Mouse (Mus musculus): ENCODE measurements around the gene Aff1. TPM values are rescaled to one million over a fixed set of nuclear protein-coding genes. Genes with fewer than 3 reads are reported as not detected.

Aff1 gene
- polyA plus RNA-seq, 1 experiment from 2014 or later: 11.2 TPM

GRCm38 (mm10) chr5:103664932-103665331 is 27.2 kb upstream of the Aff1 start:
- H3K9me3 ChIP-seq (ENCODE audit: control insufficient read depth, low read length): no peaks in the 10 kb centered on the region
- no peak for ATAC-seq (ENCODE audit: insufficient read depth, low FRiP score, low TSS enrichment)
- no peak overlapping the region for H3K4me3 ChIP-seq (ENCODE audit: low read depth, low read length)
- DNase-seq (ENCODE audit: low spot score): no peak
- H3K4me2 ChIP-seq (ENCODE audit: low read depth): no peak overlapping the region
- WGBS: 68% methylated on average over 9 of the region's 9 CpGs
- no peaks in the 10 kb centered on the region; the same call in 1 of the 2 replicates for H3K27me3 ChIP-seq (ENCODE audit: control insufficient read depth, insufficient read depth, low read length)
- H3K27ac ChIP-seq (ENCODE audit: low read depth, low read length): no peak overlapping the region
- H3K36me3 ChIP-seq (ENCODE audit: control insufficient read depth, insufficient read depth, low read length): no peaks in the 10 kb centered on the region
- no peaks in the 10 kb centered on the region for H3K4me1 ChIP-seq (ENCODE audit: control insufficient read depth, insufficient read depth, low read length)
- H3K9ac ChIP-seq (ENCODE audit: low read length): no peak overlapping the region

DNA sequence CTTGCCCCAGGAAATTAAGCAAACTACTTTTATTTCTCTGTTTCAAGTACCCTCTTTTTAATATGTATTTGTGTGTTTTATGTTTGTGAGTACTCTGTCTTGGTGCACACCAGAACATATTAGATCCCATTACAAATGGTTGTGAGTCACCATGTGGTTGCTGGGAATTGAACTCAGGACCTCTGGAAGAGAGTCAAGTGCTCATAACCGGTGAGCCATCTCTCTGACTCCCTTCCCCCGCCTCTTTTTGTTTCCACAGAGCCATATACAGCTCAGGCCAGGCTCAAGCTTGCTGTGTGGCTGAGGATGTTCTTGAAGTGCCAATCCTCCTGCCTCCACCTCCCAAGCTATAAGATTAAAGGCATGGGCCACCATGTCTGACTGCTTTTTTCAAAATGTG is 26.3 kb upstream of the Aff1 start:
- Histone ChIP-seq H3K27me3 (ENCODE audit: control insufficient read depth, insufficient read depth, low read length) (no peaks in the 10 kb centered on the region), H3K4me2 (ENCODE audit: low read depth) (no peak overlapping the region), H3K36me3 (ENCODE audit: control insufficient read depth, insufficient read depth, low read length) (no peaks in the 10 kb centered on the region), H3K4me1 (ENCODE audit: control insufficient read depth, insufficient read depth, low read length) (no peaks in the 10 kb centered on the region), H3K27ac (ENCODE audit: low read depth, low read length) (no peak overlapping the region), H3K9me3 (ENCODE audit: control insufficient read depth, low read length) (no peaks in the 10 kb centered on the region), H3K4me3 (ENCODE audit: low read depth, low read length) (no peak overlapping the region), H3K9ac (ENCODE audit: low read length) (no peak overlapping the region)
- WGBS: 83% methylated on average over 2 of the region's 2 CpGs
- DNase-seq (ENCODE audit: low spot score) (no peak), ATAC-seq (ENCODE audit: insufficient read depth, low FRiP score, low TSS enrichment) (no peak)

- no peak overlapping the region for H3K4me2 ChIP-seq (ENCODE audit: low read depth)
- WGBS: 78% methylated on average over 3 of the region's 3 CpGs
These were observed 20.3 kb upstream of the Aff1 start for GRCm38 (mm10) chr5:103671858-103672257.

GRCm38 (mm10) chr5:103673611-103674010 is 18.6 kb upstream of the Aff1 start:
- ATAC-seq (ENCODE audit: insufficient read depth, low FRiP score, low TSS enrichment) (no peak), DNase-seq (ENCODE audit: low spot score) (no peak)
- H3K4me2 ChIP-seq (ENCODE audit: low read depth): no peak overlapping the region
- no peak overlapping the region for H3K9ac ChIP-seq (ENCODE audit: low read length)
- no peaks in the 10 kb centered on the region for H3K4me1 ChIP-seq (ENCODE audit: control insufficient read depth, insufficient read depth, low read length)
- no peak overlapping the region for H3K4me3 ChIP-seq (ENCODE audit: low read depth, low read length)
- H3K27ac ChIP-seq (ENCODE audit: low read depth, low read length): no peak overlapping the region
- WGBS: 85% methylated on average over 4 of the region's 4 CpGs
- no peaks in the 10 kb centered on the region for H3K9me3 ChIP-seq (ENCODE audit: control insufficient read depth, low read length)
- no peaks in the 10 kb centered on the region for H3K36me3 ChIP-seq (ENCODE audit: control insufficient read depth, insufficient read depth, low read length)
- no peaks in the 10 kb centered on the region for H3K27me3 ChIP-seq (ENCODE audit: control insufficient read depth, insufficient read depth, low read length)

More at GRCm38 (mm10) chr5:103671858-103672257, 20.3 kb upstream of the Aff1 start:
- DNase-seq (ENCODE audit: low spot score) (no peak), ATAC-seq (ENCODE audit: insufficient read depth, low FRiP score, low TSS enrichment) (no peak)
- no peaks in the 10 kb centered on the region for H3K27me3 ChIP-seq (ENCODE audit: control insufficient read depth, insufficient read depth, low read length)
- H3K4me3 ChIP-seq (ENCODE audit: low read depth, low read length): no peak overlapping the region
- H3K27ac ChIP-seq (ENCODE audit: low read depth, low read length): no peak overlapping the region
- H3K9ac ChIP-seq (ENCODE audit: low read length): no peak overlapping the region
- no peaks in the 10 kb centered on the region for H3K4me1 ChIP-seq (ENCODE audit: control insufficient read depth, insufficient read depth, low read length)
- no peaks in the 10 kb centered on the region for H3K9me3 ChIP-seq (ENCODE audit: control insufficient read depth, low read length)
- H3K36me3 ChIP-seq (ENCODE audit: control insufficient read depth, insufficient read depth, low read length): no peaks in the 10 kb centered on the region

DNA sequence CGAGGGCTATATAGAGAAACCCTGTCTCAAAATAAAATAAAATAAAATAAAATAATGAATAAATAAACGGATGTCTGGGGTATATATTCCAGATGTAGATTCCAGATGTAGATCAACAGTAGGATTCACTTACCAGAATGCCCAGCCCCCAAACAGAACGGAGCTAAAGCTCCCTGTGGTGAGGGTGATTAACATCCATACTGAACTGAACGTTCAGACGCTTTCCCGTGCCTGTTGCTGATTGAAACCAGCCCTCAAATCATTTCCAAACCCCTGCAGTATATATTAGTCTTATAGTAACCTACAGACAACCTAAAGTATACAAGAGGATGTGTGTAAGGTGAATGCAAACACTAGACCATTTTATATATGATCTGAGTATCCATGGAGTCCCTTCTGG is 17.7 kb upstream of the Aff1 start:
- Histone ChIP-seq H3K4me2 (ENCODE audit: low read depth) (no peak overlapping the region), H3K36me3 (ENCODE audit: control insufficient read depth, insufficient read depth, low read length) (no peaks in the 10 kb centered on the region), H3K27me3 (ENCODE audit: control insufficient read depth, insufficient read depth, low read length) (no peaks in the 10 kb centered on the region), H3K9ac (ENCODE audit: low read length) (no peak overlapping the region), H3K9me3 (ENCODE audit: control insufficient read depth, low read length) (no peaks in the 10 kb centered on the region), H3K4me3 (ENCODE audit: low read depth, low read length) (no peak overlapping the region), H3K27ac (ENCODE audit: low read depth, low read length) (no peak overlapping the region), H3K4me1 (ENCODE audit: control insufficient read depth, insufficient read depth, low read length) (no peaks in the 10 kb centered on the region)
- ATAC-seq (ENCODE audit: insufficient read depth, low FRiP score, low TSS enrichment) (no peak), DNase-seq (ENCODE audit: low spot score) (no peak)
- 50% methylated on average over 6 of the region's 6 CpGs for WGBS

DNA sequence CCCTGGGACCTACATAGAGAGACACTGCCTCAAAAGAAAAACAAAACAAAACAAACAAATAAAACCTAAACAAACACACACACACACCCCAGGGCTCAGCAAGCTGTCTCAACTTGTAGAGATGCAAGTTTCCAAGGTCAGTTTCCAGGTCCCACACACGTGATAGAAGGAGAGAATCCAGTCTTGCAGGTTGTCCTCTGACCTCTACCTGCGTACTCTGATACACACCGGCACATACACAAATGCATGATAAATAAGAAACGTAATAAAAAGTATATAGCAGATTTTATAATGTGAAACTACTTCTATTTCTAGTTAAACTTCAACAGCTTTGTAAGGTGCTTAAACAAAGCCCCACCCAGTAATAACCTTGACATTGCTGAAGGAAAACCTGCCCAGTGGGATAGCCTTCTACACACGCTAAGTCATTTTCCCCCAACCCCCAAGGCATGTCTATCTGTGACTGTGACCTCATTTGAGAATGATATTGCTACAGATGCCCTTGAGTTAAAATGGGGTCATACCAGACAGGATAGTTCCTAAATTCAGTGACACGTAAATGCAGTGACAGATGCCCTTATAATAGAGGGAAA is 15.8 kb upstream of the Aff1 start:
- DNase-seq (ENCODE audit: low spot score) (no peak), ATAC-seq (ENCODE audit: insufficient read depth, low FRiP score, low TSS enrichment) (no peak)
- no peak overlapping the region for H3K27ac ChIP-seq (ENCODE audit: low read depth, low read length)
- 90% methylated on average over 6 of the region's 6 CpGs for WGBS
- no peak overlapping the region for H3K4me2 ChIP-seq (ENCODE audit: low read depth)
- H3K36me3 ChIP-seq (ENCODE audit: control insufficient read depth, insufficient read depth, low read length): no peaks in the 10 kb centered on the region
- H3K27me3 ChIP-seq (ENCODE audit: control insufficient read depth, insufficient read depth, low read length): no peaks in the 10 kb centered on the region
- no peak overlapping the region for H3K9ac ChIP-seq (ENCODE audit: low read length)
- no peaks in the 10 kb centered on the region for H3K9me3 ChIP-seq (ENCODE audit: control insufficient read depth, low read length)
- no peak overlapping the region for H3K4me3 ChIP-seq (ENCODE audit: low read depth, low read length)
- no peaks in the 10 kb centered on the region for H3K4me1 ChIP-seq (ENCODE audit: control insufficient read depth, insufficient read depth, low read length)

DNA sequence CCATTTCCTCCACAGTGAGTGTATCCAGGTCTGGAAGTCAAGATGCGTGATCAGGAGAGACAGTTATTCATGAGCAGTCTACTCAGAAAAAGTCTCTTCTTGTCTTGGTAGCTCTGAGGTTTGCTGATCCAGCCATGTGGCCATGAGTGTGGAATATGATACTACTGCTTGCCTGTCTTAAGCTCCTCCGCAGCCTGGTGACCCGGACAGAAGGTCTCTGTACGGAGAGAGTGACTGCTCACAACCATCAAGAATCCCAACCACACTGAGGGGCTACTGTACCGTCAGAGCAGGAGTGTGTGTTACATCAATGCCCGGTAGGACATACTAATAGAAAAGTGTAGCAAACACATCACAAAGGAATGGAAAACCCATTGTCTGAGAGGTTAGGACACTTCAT is 14.3 kb upstream of the Aff1 start:
- Histone ChIP-seq H3K4me1 (ENCODE audit: control insufficient read depth, insufficient read depth, low read length) (no peaks in the 10 kb centered on the region), H3K27me3 (ENCODE audit: control insufficient read depth, insufficient read depth, low read length) (no peaks in the 10 kb centered on the region), H3K27ac (ENCODE audit: low read depth, low read length) (no peak overlapping the region), H3K9ac (ENCODE audit: low read length) (no peak overlapping the region), H3K4me2 (ENCODE audit: low read depth) (no peak overlapping the region), H3K4me3 (ENCODE audit: low read depth, low read length) (no peak overlapping the region), H3K9me3 (ENCODE audit: control insufficient read depth, low read length) (no peaks in the 10 kb centered on the region), H3K36me3 (ENCODE audit: control insufficient read depth, insufficient read depth, low read length) (no peaks in the 10 kb centered on the region)
- WGBS: 87% methylated on average over 6 of the region's 6 CpGs
- DNase-seq (ENCODE audit: low spot score) (no peak), ATAC-seq (ENCODE audit: insufficient read depth, low FRiP score, low TSS enrichment) (no peak)

DNA sequence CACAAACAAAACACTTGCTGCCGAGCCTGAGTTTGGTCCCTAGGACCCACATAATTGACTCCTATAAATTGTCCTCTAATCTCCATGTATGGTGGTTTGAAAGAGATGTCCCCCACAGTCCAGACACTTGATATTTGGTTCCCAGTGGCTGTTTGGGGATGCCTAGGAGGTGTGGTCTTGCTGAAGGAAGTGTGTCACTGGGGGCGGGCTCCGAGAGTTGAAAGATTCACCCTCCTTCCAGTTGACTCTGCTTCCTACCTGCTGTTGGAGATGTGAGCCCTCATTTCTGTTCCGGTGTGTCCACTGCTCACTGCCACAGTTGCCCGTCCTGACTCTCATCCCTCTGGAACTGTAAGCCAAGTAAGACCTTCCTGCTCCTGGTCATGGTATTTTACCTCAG is 13.2 kb upstream of the Aff1 start:
- no peaks in the 10 kb centered on the region for H3K4me1 ChIP-seq (ENCODE audit: control insufficient read depth, insufficient read depth, low read length)
- no peaks in the 10 kb centered on the region for H3K27me3 ChIP-seq (ENCODE audit: control insufficient read depth, insufficient read depth, low read length)
- no peaks in the 10 kb centered on the region for H3K36me3 ChIP-seq (ENCODE audit: control insufficient read depth, insufficient read depth, low read length)
- ATAC-seq (ENCODE audit: insufficient read depth, low FRiP score, low TSS enrichment) (no peak), DNase-seq (ENCODE audit: low spot score) (no peak)
- no peak overlapping the region for H3K9ac ChIP-seq (ENCODE audit: low read length)
- no peak overlapping the region for H3K4me2 ChIP-seq (ENCODE audit: low read depth)
- no peak overlapping the region for H3K27ac ChIP-seq (ENCODE audit: low read depth, low read length)
- 86% methylated on average over 5 of the region's 5 CpGs for WGBS
- H3K4me3 ChIP-seq (ENCODE audit: low read depth, low read length): no peak overlapping the region
- H3K9me3 ChIP-seq (ENCODE audit: control insufficient read depth, low read length): no peaks in the 10 kb centered on the region

GRCm38 (mm10) chr5:103680381-103680780 is 11.8 kb upstream of the Aff1 start:
- ATAC-seq (ENCODE audit: insufficient read depth, low FRiP score, low TSS enrichment): no peak
- Histone ChIP-seq H3K9ac (ENCODE audit: low read length) (no peak overlapping the region), H3K27me3 (ENCODE audit: control insufficient read depth, insufficient read depth, low read length) (no peaks in the 10 kb centered on the region), H3K27ac (ENCODE audit: low read depth, low read length) (no peak overlapping the region), H3K9me3 (ENCODE audit: control insufficient read depth, low read length) (no peaks in the 10 kb centered on the region), H3K4me2 (ENCODE audit: low read depth) (no peak overlapping the region), H3K36me3 (ENCODE audit: control insufficient read depth, insufficient read depth, low read length) (no peaks in the 10 kb centered on the region), H3K4me1 (ENCODE audit: control insufficient read depth, insufficient read depth, low read length) (no peaks in the 10 kb centered on the region), H3K4me3 (ENCODE audit: low read depth, low read length) (no peak overlapping the region)
- WGBS: 32% methylated on average over 4 of the region's 4 CpGs
- DNase-seq (ENCODE audit: low spot score): peak; percentile 69
